Mouse (Mus musculus): ENCODE data around the gene Adcy2. TPM values are rescaled to one million over a fixed set of nuclear protein-coding genes. Genes with fewer than 3 reads are reported as not detected.

The Adcy2 gene
- total and polyA plus RNA-seq, 2 experiments from 2014 or later, result 16.8 to 50.9 TPM

- WGBS, result 97% methylated on average over 1 of the region's 1 CpGs
- Histone ChIP-seq H3K36me3 (ENCODE audit: insufficient read depth, low read length) (no peaks in the 10 kb centered on the region), H3K4me1 (ENCODE audit: insufficient read depth, low read length) (no peaks in the 10 kb centered on the region), H3K4me3 (ENCODE audit: low read depth, low read length) (no peak overlapping the region), H3K27ac (ENCODE audit: low read depth, low read length) (no peak overlapping the region), H3K27me3 (ENCODE audit: insufficient read depth, low read length) (no peaks in the 10 kb centered on the region), H3K9ac (replicated peaks; ENCODE audit: low read length, poor library complexity, severe bottlenecking) (no peak overlapping the region), H3K4me2 (ENCODE audit: low read depth, low read length, poor library complexity, severe bottlenecking) (no peak overlapping the region), H3K9me3 (ENCODE audit: low read length) (no peaks in the 10 kb centered on the region)
- DNase-seq (ENCODE audit: low spot score), result no peak
- ATAC-seq (ENCODE audit: low FRiP score), result no peak
- no peak for TF ChIP-seq CTCF (IDR thresholded peaks at IDR 0.05)
Observed at GRCm38 (mm10) chr13:68642786-68643185, 356.6 kb downstream of the Adcy2 start.

DNA sequence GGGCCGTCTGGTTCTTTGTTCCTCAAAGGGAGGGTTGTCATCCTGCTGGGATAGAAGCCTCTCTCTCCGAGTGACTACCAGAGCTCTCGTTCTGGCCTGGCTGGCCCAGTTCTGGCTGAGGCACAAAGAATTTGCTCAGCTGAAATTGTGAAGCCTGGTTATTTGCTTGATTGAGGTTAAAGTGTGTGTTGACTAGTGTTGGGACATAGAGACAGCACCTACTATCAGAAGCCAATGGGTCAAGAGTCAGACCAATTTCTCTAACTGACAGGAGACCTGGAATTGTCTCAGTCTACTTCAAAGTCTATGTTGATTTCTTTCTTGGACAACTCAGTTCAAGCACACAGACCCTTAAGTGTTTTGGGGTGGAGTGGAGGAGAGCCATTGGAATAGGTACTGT is 372.3 kb downstream of the Adcy2 start:
- H3K36me3 ChIP-seq (ENCODE audit: insufficient read depth, low read length), result peaks cover 2% of the 10 kb centered on the region; the same call in 1 of the 2 replicates
- ATAC-seq (ENCODE audit: low FRiP score) (no peak), DNase-seq (ENCODE audit: low spot score) (no peak)
- no peaks in the 10 kb centered on the region for H3K4me1 ChIP-seq (ENCODE audit: insufficient read depth, low read length)
- H3K4me3 ChIP-seq (ENCODE audit: low read depth, low read length), result no peak overlapping the region
- no peaks in the 10 kb centered on the region for H3K27me3 ChIP-seq (ENCODE audit: insufficient read depth, low read length)
- 68% methylated on average over 3 of the region's 3 CpGs for WGBS
- no peak overlapping the region for H3K27ac ChIP-seq (ENCODE audit: low read depth, low read length)
- no peak overlapping the region for H3K9ac ChIP-seq (replicated peaks; ENCODE audit: low read length, poor library complexity, severe bottlenecking)
- TF ChIP-seq CTCF (IDR thresholded peaks at IDR 0.05), result no peak
- H3K4me2 ChIP-seq (ENCODE audit: low read depth, low read length, poor library complexity, severe bottlenecking), result no peak overlapping the region
- H3K9me3 ChIP-seq (ENCODE audit: low read length), result no peaks in the 10 kb centered on the region

GRCm38 (mm10) chr13:68622792-68623191 is 376.5 kb downstream of the Adcy2 start:
- no peak overlapping the region for H3K4me3 ChIP-seq (ENCODE audit: low read depth, low read length)
- ATAC-seq (ENCODE audit: low FRiP score) (peak; percentile 88), DNase-seq (ENCODE audit: low spot score) (peak; percentile 81)
- 58% methylated on average over 6 of the region's 6 CpGs for WGBS
- H3K9ac ChIP-seq (replicated peaks; ENCODE audit: low read length, poor library complexity, severe bottlenecking), result no peak overlapping the region
- H3K4me2 ChIP-seq (ENCODE audit: low read depth, low read length, poor library complexity, severe bottlenecking), result no peak overlapping the region
- no peaks in the 10 kb centered on the region for H3K4me1 ChIP-seq (ENCODE audit: insufficient read depth, low read length)
- TF ChIP-seq CTCF (IDR thresholded peaks at IDR 0.05), result peak; percentile 77
- peaks cover 5% of the 10 kb centered on the region; the same call in 1 of the 2 replicates for H3K36me3 ChIP-seq (ENCODE audit: insufficient read depth, low read length)
- H3K9me3 ChIP-seq (ENCODE audit: low read length), result no peaks in the 10 kb centered on the region
- H3K27ac ChIP-seq (ENCODE audit: low read depth, low read length), result no peak overlapping the region
- no peaks in the 10 kb centered on the region for H3K27me3 ChIP-seq (ENCODE audit: insufficient read depth, low read length)

GRCm38 (mm10) chr13:68607652-68608405 is 391.5 kb downstream of the Adcy2 start:
- Histone ChIP-seq H3K9me3 (ENCODE audit: low read length) (no peaks in the 10 kb centered on the region), H3K4me2 (ENCODE audit: low read depth, low read length, poor library complexity, severe bottlenecking) (peak overlapping the region; percentile 30), H3K27me3 (ENCODE audit: insufficient read depth, low read length) (no peaks in the 10 kb centered on the region), H3K27ac (ENCODE audit: low read depth, low read length) (peak overlapping the region; percentile 38; the same call in 1 of the 2 replicates), H3K4me3 (ENCODE audit: low read depth, low read length) (no peak overlapping the region), H3K9ac (replicated peaks; ENCODE audit: low read length, poor library complexity, severe bottlenecking) (no peak overlapping the region), H3K4me1 (ENCODE audit: insufficient read depth, low read length) (0 out of 2 replicates have a peak, but pooled peaks cover 5% of the 10 kb centered on the region), H3K36me3 (ENCODE audit: insufficient read depth, low read length) (no peaks in the 10 kb centered on the region)
- 56% methylated on average over 21 of the region's 21 CpGs for WGBS
- peak; percentile 28 for DNase-seq (ENCODE audit: low spot score)
- peak; percentile 61 for ATAC-seq (ENCODE audit: low FRiP score)
- no peak for TF ChIP-seq CTCF (IDR thresholded peaks at IDR 0.05)

- Histone ChIP-seq H3K9ac (replicated peaks; ENCODE audit: low read length, poor library complexity, severe bottlenecking) (peak overlapping the region; percentile 39; the same call in 1 of the 2 replicates), H3K27me3 (ENCODE audit: insufficient read depth, low read length) (no peaks in the 10 kb centered on the region), H3K27ac (ENCODE audit: low read depth, low read length) (no peak overlapping the region), H3K36me3 (ENCODE audit: insufficient read depth, low read length) (no peaks in the 10 kb centered on the region), H3K4me2 (ENCODE audit: low read depth, low read length, poor library complexity, severe bottlenecking) (peak overlapping the region; percentile 45), H3K9me3 (ENCODE audit: low read length) (no peaks in the 10 kb centered on the region), H3K4me3 (ENCODE audit: low read depth, low read length) (peak overlapping the region; percentile 25), H3K4me1 (ENCODE audit: insufficient read depth, low read length) (peaks cover 8% of the 10 kb centered on the region; the same call in 1 of the 2 replicates)
- ATAC-seq (ENCODE audit: low FRiP score) (peak; percentile 76), DNase-seq (ENCODE audit: low spot score) (peak; percentile 56)
- peak; percentile 31 for TF ChIP-seq CTCF (IDR thresholded peaks at IDR 0.05)
- WGBS, result 12% methylated on average over 11 of the region's 11 CpGs
Observed at GRCm38 (mm10) chr13:68605689-68606126, 393.6 kb downstream of the Adcy2 start.

- Histone ChIP-seq H3K4me3 (ENCODE audit: low read depth, low read length) (no peak overlapping the region), H3K4me2 (ENCODE audit: low read depth, low read length, poor library complexity, severe bottlenecking) (no peak overlapping the region), H3K36me3 (ENCODE audit: insufficient read depth, low read length) (no peaks in the 10 kb centered on the region), H3K27me3 (ENCODE audit: insufficient read depth, low read length) (no peaks in the 10 kb centered on the region), H3K27ac (ENCODE audit: low read depth, low read length) (no peak overlapping the region), H3K4me1 (ENCODE audit: insufficient read depth, low read length) (peaks cover 8% of the 10 kb centered on the region; the same call in 1 of the 2 replicates), H3K9me3 (ENCODE audit: low read length) (no peaks in the 10 kb centered on the region), H3K9ac (replicated peaks; ENCODE audit: low read length, poor library complexity, severe bottlenecking) (no peak overlapping the region)
- WGBS, result 78% methylated on average over 6 of the region's 6 CpGs
- DNase-seq (ENCODE audit: low spot score) (no peak), ATAC-seq (ENCODE audit: low FRiP score) (no peak)
- TF ChIP-seq CTCF (IDR thresholded peaks at IDR 0.05), result no peak
Observed at GRCm38 (mm10) chr13:68603085-68603484, 396.3 kb downstream of the Adcy2 start.
